Mouse (Mus musculus) large intestine, adult 2 months (tissue): ENCODE measurements around the gene Rrp7a. TPM values are rescaled to one million over a fixed set of nuclear protein-coding genes. Genes with fewer than 3 reads are reported as not detected.

Experiments
- DNase-seq: peaks from one replicate; pipeline ENCODE4 v3.0.0-alpha.2; 2012; ENCODE audit warnings: low read depth, low spot score
- WGBS: fragments of 180-500 bp; shearing (Covaris S2); methylation state at CpG from one replicate; pipeline ENCODE4 v1.1.7; 2018; 5-methylcytosine and 5-hydroxymethylcytosine counted together
- polyA plus RNA-seq: library from polyadenylated mRNA; depleted of rRNA; stranded (reverse); fragments of >200 nt; gene quantifications from 2 replicates; pipeline ENCODE4 v1.2.3, GENCODE M21; 2012; rRNA removed

Gene Rrp7a
- polyA plus RNA-seq, 1 experiment: 109 TPM

DNA sequence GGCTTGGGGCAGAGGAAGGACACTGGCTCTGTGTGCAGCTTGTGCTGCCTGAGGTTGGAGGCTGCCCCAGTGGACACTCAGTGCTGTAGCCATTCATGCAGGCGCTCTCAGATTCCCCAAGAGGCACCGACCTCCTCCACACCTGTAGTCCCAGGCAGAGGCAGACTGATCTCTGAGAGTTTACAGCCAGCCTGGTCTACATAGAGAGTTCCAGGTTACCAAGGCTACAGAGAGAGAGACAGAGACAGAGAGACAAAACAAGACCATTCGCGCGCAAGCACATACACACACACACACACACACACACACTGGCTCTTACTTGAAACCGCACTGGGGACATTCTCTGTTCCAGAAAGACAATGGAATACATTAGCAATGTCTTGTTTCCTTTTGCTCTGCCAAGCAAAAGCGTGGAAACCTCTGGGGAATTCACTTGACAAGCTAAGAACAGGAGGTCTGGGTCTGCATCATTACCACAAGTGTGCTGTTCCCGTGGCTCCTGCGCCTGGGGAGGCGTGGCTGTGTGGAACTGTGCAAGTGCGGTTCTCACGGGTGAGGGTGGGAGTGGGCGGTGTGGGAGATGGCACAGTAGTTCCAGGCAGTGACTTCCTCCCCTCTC, 38.5 kb downstream of the Rrp7a start:
- WGBS: 63% methylated on average over 13 of the region's 13 CpGs
- no peak for DNase-seq

DNA sequence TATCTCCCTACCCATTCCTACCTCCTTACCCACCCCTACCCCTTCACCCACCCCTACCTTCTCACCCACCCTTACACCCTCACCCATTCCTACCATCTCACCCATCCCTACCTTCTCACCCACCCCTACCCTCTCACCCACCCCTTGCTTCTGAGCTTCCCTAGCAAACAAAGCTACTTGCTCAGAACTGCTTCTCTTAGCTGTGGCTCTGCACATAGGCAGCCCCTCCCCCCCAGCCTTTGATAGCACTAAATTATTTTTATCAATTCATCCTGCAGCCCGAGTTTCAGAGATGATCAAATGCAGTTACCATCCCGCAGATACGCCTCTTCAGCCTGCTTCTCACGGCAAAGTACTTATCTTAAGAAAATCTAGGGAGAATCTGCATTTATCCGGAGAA, 39.1 kb downstream of the Rrp7a start:
- 79% methylated on average over 5 of the region's 5 CpGs for WGBS
- DNase-seq: no peak

DNA sequence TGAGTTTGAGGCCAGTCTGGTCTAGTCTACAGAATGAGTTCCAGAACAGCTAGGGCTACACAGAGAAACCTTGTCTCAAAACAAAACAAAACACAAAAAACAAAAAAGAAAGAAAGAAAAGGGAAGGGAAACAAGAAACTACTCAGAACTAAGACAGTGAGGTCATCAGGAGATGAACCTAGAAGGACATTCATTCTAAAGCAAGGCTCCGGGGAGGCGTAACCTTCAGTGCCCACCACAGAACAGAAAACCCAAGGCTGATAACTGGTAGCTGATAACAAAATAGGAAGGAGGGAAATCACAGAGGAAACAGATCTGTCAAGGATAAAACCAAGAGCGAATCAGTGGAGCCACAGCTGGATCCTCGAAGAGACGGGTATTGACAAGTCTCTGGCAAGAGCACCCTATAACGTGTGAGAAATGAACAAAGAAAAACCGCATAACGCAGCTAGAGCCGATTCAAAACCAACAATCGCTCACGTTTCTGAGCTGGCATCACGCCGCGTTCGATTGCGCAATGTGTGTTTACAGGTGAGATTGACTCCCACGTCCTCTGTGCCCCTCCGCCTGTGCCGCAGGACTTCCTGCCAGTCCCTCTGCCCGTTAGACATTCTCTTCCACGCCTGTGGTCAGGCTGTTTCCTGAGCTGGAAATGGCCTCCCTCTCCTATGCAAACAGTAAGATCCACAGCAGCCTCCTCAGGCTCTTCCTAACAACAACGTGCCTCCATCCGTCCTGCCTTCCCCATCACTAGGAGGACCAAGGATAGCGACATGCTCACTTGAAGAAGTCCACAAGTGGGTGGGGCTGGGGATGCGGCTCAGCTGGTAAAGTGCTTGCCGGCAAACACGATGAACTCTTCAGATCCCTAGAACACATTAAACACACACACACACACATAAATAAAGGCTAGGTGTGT, 46.7 kb downstream of the Rrp7a start:
- no peak for DNase-seq
- WGBS: 17% methylated on average over 27 of the region's 27 CpGs

- no peak for DNase-seq
- 48% methylated on average over 4 of the region's 4 CpGs for WGBS
Measured at GRCm38 (mm10) chr15:83074179-83074578, 48.4 kb downstream of the Rrp7a start.

DNA sequence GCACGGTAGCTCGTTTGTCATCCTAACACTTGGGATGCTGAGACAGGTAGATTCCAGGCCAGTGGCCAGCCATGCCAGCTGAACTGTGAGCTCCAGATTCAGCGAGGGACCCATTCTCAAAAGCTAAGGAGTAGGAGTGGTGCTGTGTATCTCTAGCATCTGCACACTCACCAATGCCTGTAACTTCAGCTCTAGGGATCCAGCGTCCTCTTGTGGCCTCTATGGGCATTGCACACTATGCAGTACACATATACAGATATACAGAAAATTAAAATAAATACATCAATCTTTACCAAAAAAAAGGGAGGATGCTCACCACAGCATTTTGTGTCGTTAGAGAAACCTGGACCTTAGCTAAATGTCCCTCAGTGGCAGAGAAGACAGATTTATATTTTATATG, 50.8 kb downstream of the Rrp7a start:
- WGBS: 82% methylated on average over 5 of the region's 5 CpGs
- DNase-seq: no peak

DNA sequence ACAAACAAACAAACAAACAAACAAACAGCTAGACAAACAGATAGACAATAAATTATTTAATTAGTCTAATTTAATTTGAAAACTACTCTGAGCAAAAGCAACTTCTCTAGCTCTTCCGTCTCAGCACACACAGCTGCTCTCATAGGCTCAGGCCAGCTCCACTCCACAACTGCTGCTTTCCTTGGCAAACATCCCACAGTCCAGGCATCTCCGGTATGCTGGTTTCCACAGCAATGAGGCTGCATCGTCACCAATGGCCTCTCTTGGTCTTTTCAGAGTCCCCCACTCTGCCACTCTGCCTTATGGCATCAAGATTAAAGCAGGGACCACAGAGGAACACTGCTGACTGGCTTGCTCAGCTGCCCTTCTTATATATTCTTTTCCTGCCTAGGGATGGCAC, 51.7 kb downstream of the Rrp7a start:
- DNase-seq: no peak
- 54% methylated on average over 3 of the region's 3 CpGs for WGBS

DNA sequence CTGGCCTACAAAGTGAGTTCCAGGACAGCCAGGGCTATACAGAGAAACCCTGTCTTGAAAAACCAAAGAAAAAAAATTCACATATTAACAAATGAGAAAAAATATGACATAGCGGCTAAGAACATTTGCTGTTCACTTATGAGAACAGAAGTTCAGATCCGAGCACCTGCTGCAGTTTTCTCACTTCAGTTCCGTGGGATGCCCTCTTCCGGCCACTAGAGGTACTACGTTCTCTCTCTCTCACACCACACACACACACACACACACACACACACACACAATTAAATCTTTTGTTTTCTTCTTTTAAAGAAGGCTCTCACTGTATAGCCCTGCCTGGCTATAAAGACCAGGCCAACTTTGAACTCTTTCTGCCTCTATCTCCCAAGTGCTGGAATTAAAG, 54.3 kb downstream of the Rrp7a start:
- no peak for DNase-seq
- WGBS: 93% methylated on average over 5 of the region's 5 CpGs

DNA sequence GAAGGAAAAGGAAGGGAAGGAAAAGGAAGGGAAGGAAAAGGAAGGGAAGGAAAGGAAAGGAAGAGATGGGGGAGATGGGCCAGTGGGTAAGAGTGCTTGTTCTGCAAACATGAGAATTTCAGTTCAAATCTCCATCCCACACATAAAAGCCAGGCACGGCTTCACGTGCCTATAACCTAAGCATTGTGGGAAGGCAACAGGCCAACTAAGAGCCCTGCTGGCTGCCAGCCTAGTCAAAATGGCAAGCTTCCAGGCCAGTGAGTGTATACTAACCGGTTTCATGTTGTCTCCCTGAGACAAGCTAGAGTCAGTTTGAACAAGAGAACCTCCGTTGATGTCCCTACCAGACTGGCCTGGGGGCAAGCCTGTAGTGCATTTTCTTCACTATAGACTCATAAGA, 57.1 kb downstream of the Rrp7a start:
- DNase-seq: peak; percentile 51
- WGBS: 11% methylated on average over 4 of the region's 4 CpGs

Other genes starting within 250 kb of the Rrp7a start
- 9.1 and 14.8 TPM in 2 replicates for gene Tcf20, start 134.9 kb downstream of the Rrp7a start, polyA plus RNA-seq
- gene Nfam1, start 89.5 kb downstream of the Rrp7a start, polyA plus RNA-seq: 3.5 and 4.2 TPM in 2 replicates
- gene Serhl, start 33.3 kb downstream of the Rrp7a start, polyA plus RNA-seq: 118 and 174 TPM in 2 replicates
- gene Poldip3, start 26.6 kb upstream of the Rrp7a start, polyA plus RNA-seq: 55.8 and 68.6 TPM in 2 replicates
- 101 and 218 TPM in 2 replicates for gene Cyb5r3, start 49.8 kb upstream of the Rrp7a start, polyA plus RNA-seq
- 20.7 and 23.0 TPM in 2 replicates for gene A4galt, start 129.0 kb upstream of the Rrp7a start, polyA plus RNA-seq
- 74.4 and 88.5 TPM in 2 replicates for gene Arfgap3, start 227.4 kb upstream of the Rrp7a start, polyA plus RNA-seq